Mouse (Mus musculus): ENCODE data around the gene Gna14. TPM values are rescaled to one million over a fixed set of nuclear protein-coding genes. Genes with fewer than 3 reads are reported as not detected.

The Gna14 gene
- polyA plus RNA-seq, 1 experiment from 2014 or later: 0.79 TPM

DNA sequence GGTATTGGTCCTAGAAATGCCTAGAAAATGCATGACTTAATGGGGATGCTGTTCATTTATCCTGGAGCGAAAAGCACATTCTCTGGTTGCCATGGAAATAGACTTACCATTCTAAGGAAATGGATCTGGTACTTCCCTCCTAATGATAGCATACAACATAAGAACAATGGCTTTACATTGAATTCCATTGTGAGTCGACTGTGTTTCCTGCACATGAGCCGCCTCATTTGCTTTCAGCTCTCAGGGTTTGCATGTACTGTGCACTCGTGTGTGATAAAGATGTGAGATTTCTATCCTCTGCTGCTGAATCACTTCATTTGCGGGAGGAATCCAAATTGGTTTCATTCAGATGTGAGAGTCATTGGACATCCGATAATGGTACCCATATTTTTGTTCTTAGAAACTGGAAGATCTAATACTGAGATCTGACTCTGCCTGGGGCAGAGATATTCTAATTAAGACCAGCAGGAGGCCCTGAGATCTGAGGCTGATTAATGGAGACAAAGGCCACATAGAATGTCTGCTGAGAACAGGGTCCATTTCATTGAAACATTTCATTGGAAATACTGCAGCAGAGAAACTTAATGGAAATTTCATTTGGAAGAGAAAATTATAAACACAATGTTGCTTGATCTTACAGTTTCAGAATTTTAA, 71.3 kb downstream of the Gna14 start:
- H3K9ac ChIP-seq (replicated peaks): no peak overlapping the region
- peaks cover 6% of the 10 kb centered on the region for H3K4me1 ChIP-seq (ENCODE audit: insufficient read depth)
- TF ChIP-seq CTCF (IDR thresholded peaks at IDR 0.05; ENCODE audit: low read depth): no peak
- TF ChIP-seq EP300 (IDR thresholded peaks at IDR 0.05; ENCODE audit: low read depth): no peak
- H3K9me3 ChIP-seq (ENCODE audit: low read length): no peaks in the 10 kb centered on the region
- ATAC-seq (no peak), DNase-seq (no peak)
- H3K4me3 ChIP-seq (ENCODE audit: low read depth, low read length): no peak overlapping the region
- 73% methylated on average over 6 of the region's 6 CpGs for WGBS (ENCODE audit: insufficient replicate concordance)
- no peak overlapping the region for H3K27ac ChIP-seq (ENCODE audit: low read depth)
- no peaks in the 10 kb centered on the region for H3K27me3 ChIP-seq (ENCODE audit: insufficient read depth, low read length)
- H3K36me3 ChIP-seq (replicated peaks; ENCODE audit: insufficient read depth, low read length): no peaks in the 10 kb centered on the region
- H3K4me2 ChIP-seq (ENCODE audit: low read depth, low read length): no peak overlapping the region

DNA sequence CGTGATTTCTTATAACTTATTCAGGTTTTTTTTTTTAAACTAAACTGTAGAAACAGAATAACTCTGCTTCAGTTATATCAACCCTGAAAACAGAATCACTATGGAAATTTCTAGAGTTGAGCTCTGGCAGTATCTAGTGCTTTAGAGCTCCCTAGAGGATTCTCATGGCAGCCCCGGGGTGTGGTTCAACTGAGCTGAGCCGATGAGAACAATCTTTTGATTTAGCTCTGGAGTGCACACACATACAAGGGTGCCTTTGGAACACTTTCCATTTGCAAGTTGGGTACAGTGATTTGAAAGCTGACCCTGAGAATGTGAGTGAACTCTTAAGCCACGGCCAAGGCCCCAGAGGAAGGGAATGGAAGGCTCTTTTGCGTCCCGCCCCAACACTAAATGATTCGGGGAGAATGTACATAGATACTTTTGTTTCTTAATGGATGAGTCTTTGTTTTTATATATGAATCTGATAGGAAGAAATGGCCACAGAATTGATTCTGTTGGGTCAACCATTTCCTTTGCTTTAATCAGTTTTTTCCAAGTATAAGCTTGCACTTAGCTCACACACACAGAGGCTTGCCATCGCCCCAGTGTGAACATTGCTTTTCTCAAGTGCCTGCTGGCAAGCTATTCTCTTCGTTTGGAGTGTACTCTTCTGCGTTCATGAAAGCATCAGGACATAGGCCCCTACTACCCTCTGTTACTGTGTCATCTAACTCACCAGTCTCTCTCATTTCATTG, 75.0 kb downstream of the Gna14 start:
- WGBS (ENCODE audit: insufficient replicate concordance): 72% methylated on average over 10 of the region's 10 CpGs
- Histone ChIP-seq H3K4me3 (ENCODE audit: low read depth, low read length) (no peak overlapping the region; the same call in 1 of the 2 replicates), H3K27me3 (ENCODE audit: insufficient read depth, low read length) (no peaks in the 10 kb centered on the region), H3K27ac (ENCODE audit: low read depth) (peak overlapping the region; percentile 55; the same call in 1 of the 2 replicates), H3K36me3 (replicated peaks; ENCODE audit: insufficient read depth, low read length) (no peaks in the 10 kb centered on the region), H3K9ac (replicated peaks) (no peak overlapping the region), H3K4me2 (ENCODE audit: low read depth, low read length) (peak overlapping the region; percentile 57), H3K4me1 (ENCODE audit: insufficient read depth) (peaks cover 6% of the 10 kb centered on the region), H3K9me3 (ENCODE audit: low read length) (no peaks in the 10 kb centered on the region)
- TF ChIP-seq CTCF (IDR thresholded peaks at IDR 0.05; ENCODE audit: low read depth) (no peak), EP300 (IDR thresholded peaks at IDR 0.05; ENCODE audit: low read depth) (no peak)
- DNase-seq (no peak), ATAC-seq (peak; percentile 51)

DNA sequence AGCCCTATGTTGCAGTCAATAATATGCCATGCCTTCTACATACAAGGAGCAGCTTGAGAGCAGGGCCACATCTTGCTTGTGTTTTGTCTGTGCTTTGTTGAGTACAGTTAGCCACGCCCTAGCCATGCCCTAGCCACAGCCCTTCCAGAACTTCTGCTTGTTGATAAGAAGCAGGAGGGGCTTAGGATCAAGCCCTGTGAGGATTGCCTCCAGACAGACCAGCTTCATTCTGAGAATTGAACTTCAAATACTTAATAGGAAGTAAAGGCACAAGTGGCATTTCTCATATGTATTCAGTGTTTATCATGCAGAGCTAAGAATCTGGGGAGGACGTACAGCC, 75.5 kb downstream of the Gna14 start:
- Histone ChIP-seq H3K9ac (replicated peaks) (no peak overlapping the region), H3K36me3 (replicated peaks; ENCODE audit: insufficient read depth, low read length) (no peaks in the 10 kb centered on the region), H3K27me3 (ENCODE audit: insufficient read depth, low read length) (no peaks in the 10 kb centered on the region), H3K4me3 (ENCODE audit: low read depth, low read length) (no peak overlapping the region), H3K27ac (ENCODE audit: low read depth) (peak overlapping the region; percentile 55; the same call in 1 of the 2 replicates), H3K4me1 (ENCODE audit: insufficient read depth) (peaks cover 6% of the 10 kb centered on the region), H3K9me3 (ENCODE audit: low read length) (no peaks in the 10 kb centered on the region), H3K4me2 (ENCODE audit: low read depth, low read length) (peak overlapping the region; percentile 57)
- ATAC-seq (peak; percentile 99), DNase-seq (peak; percentile 53)
- no peak for TF ChIP-seq CTCF (IDR thresholded peaks at IDR 0.05; ENCODE audit: low read depth)
- TF ChIP-seq EP300 (IDR thresholded peaks at IDR 0.05; ENCODE audit: low read depth): peak; percentile 76
- 48% methylated on average over 2 of the region's 2 CpGs for WGBS (ENCODE audit: insufficient replicate concordance)

DNA sequence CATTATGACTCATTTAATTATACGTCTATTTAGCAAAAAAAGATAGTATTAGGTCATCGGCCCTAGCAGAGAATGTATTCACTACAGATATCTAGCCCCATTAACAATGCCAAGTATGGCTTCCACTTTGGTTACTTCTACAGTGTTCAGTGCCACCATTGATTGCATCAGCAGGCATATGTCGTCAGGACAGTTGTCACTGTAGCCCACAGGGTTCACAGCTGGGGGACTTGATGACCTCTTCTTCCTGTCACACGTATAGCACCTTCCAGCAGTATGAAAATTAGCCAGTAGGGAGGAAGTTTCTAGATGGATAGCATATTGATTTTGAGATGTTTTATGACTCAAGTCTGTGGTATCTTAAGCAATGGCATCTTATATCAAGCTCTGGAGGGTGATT, 78.6 kb downstream of the Gna14 start:
- Histone ChIP-seq H3K4me3 (ENCODE audit: low read depth, low read length) (no peak overlapping the region), H3K9me3 (ENCODE audit: low read length) (no peaks in the 10 kb centered on the region), H3K36me3 (replicated peaks; ENCODE audit: insufficient read depth, low read length) (no peaks in the 10 kb centered on the region), H3K27me3 (ENCODE audit: insufficient read depth, low read length) (no peaks in the 10 kb centered on the region), H3K9ac (replicated peaks) (no peak overlapping the region), H3K27ac (ENCODE audit: low read depth) (no peak overlapping the region), H3K4me1 (ENCODE audit: insufficient read depth) (peaks cover 6% of the 10 kb centered on the region), H3K4me2 (ENCODE audit: low read depth, low read length) (no peak overlapping the region)
- TF ChIP-seq EP300 (IDR thresholded peaks at IDR 0.05; ENCODE audit: low read depth) (no peak), CTCF (IDR thresholded peaks at IDR 0.05; ENCODE audit: low read depth) (no peak)
- no peak for ATAC-seq
- DNase-seq: no peak
- WGBS (ENCODE audit: insufficient replicate concordance): 59% methylated on average over 4 of the region's 4 CpGs

DNA sequence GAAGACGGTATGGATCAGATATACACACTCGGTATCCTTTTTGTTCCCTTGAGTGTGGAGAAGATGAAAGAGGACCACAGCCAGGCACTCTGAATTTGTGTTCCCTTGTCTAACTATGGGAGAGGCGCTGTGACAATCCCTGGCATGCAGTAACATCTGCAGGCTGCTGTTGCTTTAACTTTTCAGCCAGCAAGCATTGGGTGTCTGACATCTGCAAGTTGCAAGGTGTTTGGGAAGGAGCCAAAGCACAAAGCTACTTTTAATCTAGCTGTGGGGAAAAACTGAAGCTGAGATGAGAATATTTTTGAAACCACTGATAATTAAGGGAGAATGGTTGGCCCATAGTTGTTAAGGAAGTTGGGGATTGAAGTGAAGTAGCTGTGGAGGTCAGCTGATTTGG, 83.0 kb downstream of the Gna14 start:
- no peaks in the 10 kb centered on the region for H3K27me3 ChIP-seq (ENCODE audit: insufficient read depth, low read length)
- no peak overlapping the region for H3K27ac ChIP-seq (ENCODE audit: low read depth)
- 72% methylated on average over 3 of the region's 3 CpGs for WGBS (ENCODE audit: insufficient replicate concordance)
- ATAC-seq (no peak), DNase-seq (no peak)
- H3K4me1 ChIP-seq (ENCODE audit: insufficient read depth): no peaks in the 10 kb centered on the region
- TF ChIP-seq EP300 (IDR thresholded peaks at IDR 0.05; ENCODE audit: low read depth) (no peak), CTCF (IDR thresholded peaks at IDR 0.05; ENCODE audit: low read depth) (no peak)
- no peaks in the 10 kb centered on the region for H3K36me3 ChIP-seq (replicated peaks; ENCODE audit: insufficient read depth, low read length)
- H3K9me3 ChIP-seq (ENCODE audit: low read length): no peaks in the 10 kb centered on the region
- no peak overlapping the region for H3K4me2 ChIP-seq (ENCODE audit: low read depth, low read length)
- no peak overlapping the region for H3K4me3 ChIP-seq (ENCODE audit: low read depth, low read length)
- H3K9ac ChIP-seq (replicated peaks): no peak overlapping the region

DNA sequence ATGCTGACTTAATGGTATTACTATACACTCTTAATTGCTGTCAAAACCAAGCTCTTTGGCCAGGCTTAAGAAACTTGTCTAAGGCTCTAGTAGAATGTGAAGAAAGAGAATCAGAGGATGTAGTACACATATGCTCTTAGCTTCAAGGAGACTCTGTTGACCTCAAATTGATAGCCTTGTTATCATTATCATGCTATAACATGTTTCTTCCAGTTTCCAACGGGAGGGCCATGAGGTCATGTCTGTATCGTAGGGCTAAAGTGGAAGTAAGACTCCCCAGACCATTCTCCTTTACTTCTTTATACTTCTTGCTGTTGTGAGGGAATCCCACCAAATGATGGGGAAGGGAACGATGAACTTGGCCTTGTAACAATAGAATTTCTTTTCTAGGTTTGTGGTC, 85.0 kb downstream of the Gna14 start:
- Histone ChIP-seq H3K36me3 (replicated peaks; ENCODE audit: insufficient read depth, low read length) (no peaks in the 10 kb centered on the region), H3K4me1 (ENCODE audit: insufficient read depth) (no peaks in the 10 kb centered on the region), H3K27ac (ENCODE audit: low read depth) (no peak overlapping the region), H3K9me3 (ENCODE audit: low read length) (no peaks in the 10 kb centered on the region), H3K4me2 (ENCODE audit: low read depth, low read length) (no peak overlapping the region), H3K27me3 (ENCODE audit: insufficient read depth, low read length) (no peaks in the 10 kb centered on the region), H3K4me3 (ENCODE audit: low read depth, low read length) (no peak overlapping the region), H3K9ac (replicated peaks) (no peak overlapping the region)
- ATAC-seq: peak; percentile 25; the same call in 1 of the 2 replicates
- 58% methylated on average over 3 of the region's 3 CpGs for WGBS (ENCODE audit: insufficient replicate concordance)
- no peak for DNase-seq
- TF ChIP-seq EP300 (IDR thresholded peaks at IDR 0.05; ENCODE audit: low read depth) (no peak), CTCF (IDR thresholded peaks at IDR 0.05; ENCODE audit: low read depth) (no peak)

Data from liver, postnatal 0 days (tissue).